16 mouse cellular contexts compared by ENCODE assay signal in genomic region chr15:101122290-101122589, GRCm38 (mm10). TPM values are rescaled to one million over a fixed set of nuclear protein-coding genes. Genes with fewer than 3 reads are reported as not detected.
DNase-seq lines count a peak whose midpoint lies in the region; ATAC-seq and TF ChIP-seq lines count a peak whose summit lies in the region.
"Had no signal": no experiment of that assay in that cellular context is flagged by ENCODE, and none has a peak within 500 bp of the region (broad histone marks: within the 10 kb centered on the region; RNA-seq: fewer than 3 reads in every experiment).

No protein-coding gene starts in this region.

- no peaks in the 10 kb centered on the region for H3K27me3 ChIP-seq in hindbrain, postnatal 0 days (ENCODE audit: insufficient read depth, low read length)
- H3K27me3 ChIP-seq in hindbrain, embryonic 11.5 days (ENCODE audit: control insufficient read depth, insufficient read depth, low read length), result no peaks in the 10 kb centered on the region; the same call in 1 of the 2 replicates
- no peaks in the 10 kb centered on the region; the same call in 1 of the 2 replicates for H3K27me3 ChIP-seq in midbrain, postnatal 0 days (ENCODE audit: insufficient read depth, low read length)
- H3K27me3 ChIP-seq in midbrain, embryonic 11.5 days (ENCODE audit: control insufficient read depth, insufficient read depth, low read length), result peaks cover 1% of the 10 kb centered on the region; the same call in 1 of the 2 replicates
- no peaks in the 10 kb centered on the region for H3K27me3 ChIP-seq in intestine, embryonic 16.5 days (replicated peaks; ENCODE audit: control insufficient read depth, insufficient read depth, low read length)

- no peak overlapping the region for H3K4me2 ChIP-seq in hindbrain, postnatal 0 days (ENCODE audit: low read depth, low read length)
- H3K4me2 ChIP-seq in hindbrain, embryonic 11.5 days (replicated peaks; ENCODE audit: low read depth, low read length), result no peak overlapping the region
- no peak overlapping the region for H3K4me2 ChIP-seq in midbrain, postnatal 0 days (ENCODE audit: low read depth, low read length, poor library complexity, severe bottlenecking)
- H3K4me2 ChIP-seq in midbrain, embryonic 11.5 days, result no peak overlapping the region
- H3K4me2 ChIP-seq in intestine, embryonic 16.5 days (ENCODE audit: low read depth, low read length), result no peak overlapping the region
- H3K4me2 ChIP-seq: hindbrain, embryonic 14.5 days; limb, embryonic 12.5 days had no signal

- ATAC-seq in hindbrain, postnatal 0 days, result no peak
- no peak for ATAC-seq in hindbrain, embryonic 11.5 days (ENCODE audit: low FRiP score)
- ATAC-seq in midbrain, postnatal 0 days (ENCODE audit: low FRiP score), result no peak
- no peak for ATAC-seq in midbrain, embryonic 11.5 days (ENCODE audit: low FRiP score)
- ATAC-seq in intestine, embryonic 16.5 days, result peak; percentile 34; the same call in 1 of the 2 replicates
- ATAC-seq in erythroid progenitor cell, adult 5-6 weeks (replicated peaks; ENCODE audit: low FRiP score, poor library complexity, severe bottlenecking), result no peak

- 42% methylated on average over 2 of the region's 2 CpGs for WGBS in hindbrain, postnatal 0 days
- WGBS in hindbrain, embryonic 11.5 days, result 27% methylated on average over 2 of the region's 2 CpGs
- 44% methylated on average over 2 of the region's 2 CpGs for WGBS in midbrain, postnatal 0 days
- WGBS in midbrain, embryonic 11.5 days, result 23% methylated on average over 2 of the region's 2 CpGs
- 27% methylated on average over 2 of the region's 2 CpGs for WGBS in intestine, embryonic 16.5 days

- DNase-seq in hindbrain, postnatal 0 days (ENCODE audit: low spot score), result no peak
- DNase-seq in hindbrain, embryonic 11.5 days (ENCODE audit: low spot score), result no peak
- no peak for DNase-seq in midbrain, postnatal 0 days (ENCODE audit: low spot score)
- DNase-seq in midbrain, embryonic 11.5 days (ENCODE audit: low spot score, missing footprints), result no peak
- no peak for DNase-seq in natural killer cell, adult 2 months (ENCODE audit: low spot score in 2 of 2)
- DNase-seq: cerebellum, postnatal 36 days; layer of hippocampus, adult 9-11 months; right cerebral cortex, postnatal 4 days; thymus, postnatal 4 days had no signal

- no peaks in the 10 kb centered on the region for H3K4me1 ChIP-seq in hindbrain, postnatal 0 days (ENCODE audit: insufficient read depth, low read length)
- no peaks in the 10 kb centered on the region for H3K4me1 ChIP-seq in hindbrain, embryonic 11.5 days (replicated peaks; ENCODE audit: control insufficient read depth, insufficient read depth, low read length)
- H3K4me1 ChIP-seq in midbrain, postnatal 0 days (ENCODE audit: insufficient read depth, low read length), result no peaks in the 10 kb centered on the region
- no peaks in the 10 kb centered on the region for H3K4me1 ChIP-seq in midbrain, embryonic 11.5 days (ENCODE audit: control insufficient read depth, insufficient read depth, low read length)
- H3K4me1 ChIP-seq in intestine, embryonic 16.5 days (ENCODE audit: control insufficient read depth, insufficient read depth, low read length), result peaks cover 18% of the 10 kb centered on the region

- H3K4me3 ChIP-seq in hindbrain, postnatal 0 days (ENCODE audit: low read length), result no peak overlapping the region
- H3K4me3 ChIP-seq in hindbrain, embryonic 11.5 days (ENCODE audit: low read depth, low read length), result no peak overlapping the region
- no peak overlapping the region for H3K4me3 ChIP-seq in midbrain, postnatal 0 days (ENCODE audit: low read depth, low read length)
- H3K4me3 ChIP-seq in midbrain, embryonic 11.5 days (ENCODE audit: low read depth, low read length), result no peak overlapping the region
- H3K4me3 ChIP-seq in intestine, embryonic 16.5 days (ENCODE audit: low read length), result no peak overlapping the region
- H3K4me3 ChIP-seq: limb, embryonic 12.5 days had no signal

- H3K9me3 ChIP-seq in hindbrain, postnatal 0 days (ENCODE audit: low read length), result no peaks in the 10 kb centered on the region
- no peaks in the 10 kb centered on the region; the same call in 1 of the 2 replicates for H3K9me3 ChIP-seq in hindbrain, embryonic 11.5 days (ENCODE audit: control insufficient read depth, low read length)
- H3K9me3 ChIP-seq in midbrain, postnatal 0 days (ENCODE audit: low read length), result no peaks in the 10 kb centered on the region
- no peaks in the 10 kb centered on the region for H3K9me3 ChIP-seq in midbrain, embryonic 11.5 days (ENCODE audit: control insufficient read depth, low read length)
- H3K9me3 ChIP-seq in intestine, embryonic 16.5 days (ENCODE audit: control insufficient read depth, low read length), result no peaks in the 10 kb centered on the region

- no peak overlapping the region for H3K27ac ChIP-seq in hindbrain, postnatal 0 days
- no peak overlapping the region for H3K27ac ChIP-seq in hindbrain, embryonic 11.5 days (ENCODE audit: low read depth, low read length)
- H3K27ac ChIP-seq in midbrain, postnatal 0 days (ENCODE audit: low read depth, low read length), result no peak overlapping the region
- no peak overlapping the region for H3K27ac ChIP-seq in midbrain, embryonic 11.5 days (ENCODE audit: low read depth, low read length)
- no peak overlapping the region for H3K27ac ChIP-seq in intestine, embryonic 16.5 days (ENCODE audit: low read length)
- H3K27ac ChIP-seq: hindbrain, embryonic 14.5 days; limb, embryonic 12.5 days had no signal

- H3K36me3 ChIP-seq in hindbrain, postnatal 0 days (ENCODE audit: insufficient read depth, low read length), result no peaks in the 10 kb centered on the region
- H3K36me3 ChIP-seq in hindbrain, embryonic 11.5 days (ENCODE audit: control insufficient read depth, insufficient read depth, low read length), result no peaks in the 10 kb centered on the region
- no peaks in the 10 kb centered on the region for H3K36me3 ChIP-seq in midbrain, postnatal 0 days (ENCODE audit: insufficient read depth, low read length)
- no peaks in the 10 kb centered on the region for H3K36me3 ChIP-seq in midbrain, embryonic 11.5 days (ENCODE audit: control insufficient read depth, insufficient read depth, low read length)
- no peaks in the 10 kb centered on the region for H3K36me3 ChIP-seq in intestine, embryonic 16.5 days (ENCODE audit: control insufficient read depth, insufficient read depth, low read length)
- H3K36me3 ChIP-seq: limb, embryonic 12.5 days had no signal

- 0 out of 2 replicates have a peak, but pooled peaks have one; percentile 4 for TF ChIP-seq CTCF in hindbrain, postnatal 0 days (IDR thresholded peaks at IDR 0.05; ENCODE audit: low read depth)
- 0 out of 2 replicates have a peak, but pooled peaks have one; percentile 13 for TF ChIP-seq CTCF in midbrain, postnatal 0 days (IDR thresholded peaks at IDR 0.05)

- no peak overlapping the region for H3K9ac ChIP-seq in hindbrain, postnatal 0 days (replicated peaks; ENCODE audit: low read length)
- H3K9ac ChIP-seq in hindbrain, embryonic 11.5 days (ENCODE audit: low read depth, low read length), result no peak overlapping the region
- no peak overlapping the region for H3K9ac ChIP-seq in midbrain, postnatal 0 days (replicated peaks; ENCODE audit: low read length, poor library complexity, severe bottlenecking)
- H3K9ac ChIP-seq in midbrain, embryonic 11.5 days (ENCODE audit: low read length), result no peak overlapping the region
- no peak overlapping the region for H3K9ac ChIP-seq in intestine, embryonic 16.5 days (ENCODE audit: low read depth, low read length)
- H3K9ac ChIP-seq: hindbrain, embryonic 14.5 days; limb, embryonic 12.5 days had no signal

RNA-seq across cellular contexts. Expression of gene Acvrl1, which starts 6.1 kb away (rescaled TPM):
- 16.8 and 21.6 TPM in 2 replicates for total RNA-seq in hindbrain, postnatal 0 days (2014; rRNA removed)
- polyA plus RNA-seq in hindbrain, postnatal 0 days (2015; fragmentation: Nextera tagmentation; extraction: Ambion mirVana), result 7.0 and 7.3 TPM in 2 replicates
- polyA plus RNA-seq in hindbrain, embryonic 11.5 days (2014; fragmentation: Nextera tagmentation; extraction: Ambion mirVana), result 4.8 and 5.5 TPM in 2 replicates
- total RNA-seq in midbrain, postnatal 0 days (2014; rRNA removed), result 8.4 and 11.2 TPM in 2 replicates
- 6.1 and 6.7 TPM in 2 replicates for polyA plus RNA-seq in midbrain, postnatal 0 days (2015; fragmentation: Nextera tagmentation; extraction: Ambion mirVana)
- polyA plus RNA-seq in midbrain, embryonic 11.5 days (2014; fragmentation: Nextera tagmentation; extraction: Ambion mirVana), result 4.2 and 5.0 TPM in 2 replicates
- 31.2 and 31.9 TPM in 2 replicates for polyA plus RNA-seq in intestine, embryonic 16.5 days (2015; fragmentation: Nextera tagmentation; extraction: Ambion mirVana)
- 1.1 and 23.1 TPM in 2 replicates for total RNA-seq in erythroid progenitor cell, adult 5-6 weeks (2015; ENCODE audit: low replicate concordance)
- total RNA-seq in erythroid progenitor cell, adult 5-6 weeks (2017; ENCODE audit: low replicate concordance), result 0.08 and 1.3 TPM in 2 replicates

RNA-seq across cellular contexts. Expression of gene Ankrd33, which starts 6.7 kb away (rescaled TPM):
- not detected in 2 replicates for total RNA-seq in hindbrain, postnatal 0 days (2014; rRNA removed)
- polyA plus RNA-seq in hindbrain, postnatal 0 days (2015; fragmentation: Nextera tagmentation; extraction: Ambion mirVana), result not detected in 2 replicates
- polyA plus RNA-seq in hindbrain, embryonic 11.5 days (2014; fragmentation: Nextera tagmentation; extraction: Ambion mirVana), result not detected in 2 replicates
- not detected in 2 replicates for total RNA-seq in midbrain, postnatal 0 days (2014; rRNA removed)
- polyA plus RNA-seq in midbrain, postnatal 0 days (2015; fragmentation: Nextera tagmentation; extraction: Ambion mirVana), result not detected in 2 replicates
- not detected in 2 replicates for polyA plus RNA-seq in midbrain, embryonic 11.5 days (2014; fragmentation: Nextera tagmentation; extraction: Ambion mirVana)
- not detected in 2 replicates for polyA plus RNA-seq in intestine, embryonic 16.5 days (2015; fragmentation: Nextera tagmentation; extraction: Ambion mirVana)
- not detected in 2 replicates for total RNA-seq in erythroid progenitor cell, adult 5-6 weeks (2015; ENCODE audit: low replicate concordance)
- total RNA-seq in erythroid progenitor cell, adult 5-6 weeks (2017; ENCODE audit: low replicate concordance), result not detected in 2 replicates
- total RNA-seq: megakaryocyte progenitor cell, adult 5-6 weeks had no signal
- polyA plus RNA-seq: embryonic facial prominence, embryonic 14.5 days; hindbrain, embryonic 14.5 days; limb, embryonic 12.5 days; stomach, embryonic 14.5 days had no signal

RNA-seq across cellular contexts. Expression of gene Fignl2, which starts 43.9 kb away (rescaled TPM):
- total RNA-seq in hindbrain, postnatal 0 days (2014; rRNA removed), result 2.3 and 4.0 TPM in 2 replicates
- 0.10 and 0.11 TPM in 2 replicates for polyA plus RNA-seq in hindbrain, postnatal 0 days (2015; fragmentation: Nextera tagmentation; extraction: Ambion mirVana)
- 1.2 and 2.1 TPM in 2 replicates for polyA plus RNA-seq in hindbrain, embryonic 11.5 days (2014; fragmentation: Nextera tagmentation; extraction: Ambion mirVana)
- total RNA-seq in midbrain, postnatal 0 days (2014; rRNA removed), result 1.0 and 3.4 TPM in 2 replicates
- polyA plus RNA-seq in midbrain, postnatal 0 days (2015; fragmentation: Nextera tagmentation; extraction: Ambion mirVana), result 0.04 and 0.05 TPM in 2 replicates
- polyA plus RNA-seq in midbrain, embryonic 11.5 days (2014; fragmentation: Nextera tagmentation; extraction: Ambion mirVana), result 1.0 and 1.4 TPM in 2 replicates
- polyA plus RNA-seq in intestine, embryonic 16.5 days (2015; fragmentation: Nextera tagmentation; extraction: Ambion mirVana), result 0.12 TPM in 2 replicates
- total RNA-seq in erythroid progenitor cell, adult 5-6 weeks (2015; ENCODE audit: low replicate concordance), result not detected in 2 replicates
- total RNA-seq in erythroid progenitor cell, adult 5-6 weeks (2017; ENCODE audit: low replicate concordance), result not detected in 2 replicates

RNA-seq across cellular contexts. Expression of gene Acvr1b, which starts 51.6 kb away (rescaled TPM):
- total RNA-seq in hindbrain, postnatal 0 days (2014; rRNA removed), result 74.5 and 86.2 TPM in 2 replicates
- polyA plus RNA-seq in hindbrain, postnatal 0 days (2015; fragmentation: Nextera tagmentation; extraction: Ambion mirVana), result 14.0 and 14.6 TPM in 2 replicates
- polyA plus RNA-seq in hindbrain, embryonic 11.5 days (2014; fragmentation: Nextera tagmentation; extraction: Ambion mirVana), result 16.2 and 17.1 TPM in 2 replicates
- total RNA-seq in midbrain, postnatal 0 days (2014; rRNA removed), result 77.8 and 86.8 TPM in 2 replicates
- 15.2 and 15.8 TPM in 2 replicates for polyA plus RNA-seq in midbrain, postnatal 0 days (2015; fragmentation: Nextera tagmentation; extraction: Ambion mirVana)
- 14.7 and 15.2 TPM in 2 replicates for polyA plus RNA-seq in midbrain, embryonic 11.5 days (2014; fragmentation: Nextera tagmentation; extraction: Ambion mirVana)
- 10.4 and 11.0 TPM in 2 replicates for polyA plus RNA-seq in intestine, embryonic 16.5 days (2015; fragmentation: Nextera tagmentation; extraction: Ambion mirVana)
- 0.84 and 1.8 TPM in 2 replicates for total RNA-seq in erythroid progenitor cell, adult 5-6 weeks (2015; ENCODE audit: low replicate concordance)
- total RNA-seq in erythroid progenitor cell, adult 5-6 weeks (2017; ENCODE audit: low replicate concordance), result 1.2 and 1.4 TPM in 2 replicates
